Mouse (Mus musculus) skeletal muscle tissue, adult 2 months (tissue): ENCODE measurements around the gene Flt3.

Experiments
- DNase-seq: peaks from one replicate; pipeline ENCODE4 v3.0.0-alpha.2; 2012; ENCODE audit warnings: low read depth, low spot score

Flt3 gene

GRCm38 (mm10) chr5:147291764-147292505, 108.4 kb downstream of the Flt3 start:
- DNase-seq: no peak

DNA sequence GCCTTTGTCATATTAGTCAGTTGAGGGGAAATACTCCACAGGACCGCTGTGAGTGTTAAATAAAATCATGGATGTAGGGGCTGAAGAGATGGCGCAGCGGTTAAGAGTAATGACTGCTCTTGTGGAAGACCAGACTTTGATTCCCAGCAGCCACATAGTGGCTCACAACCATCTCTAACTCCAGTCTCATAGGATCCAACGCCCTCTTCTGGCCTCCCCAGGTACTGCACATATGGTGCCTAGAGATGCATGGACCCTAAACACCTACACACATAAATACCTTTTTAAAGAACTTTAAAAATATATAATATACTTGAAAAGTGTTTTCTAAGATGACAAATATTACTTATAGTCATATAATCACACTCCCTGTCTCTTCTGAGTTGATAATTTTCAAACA, 115.9 kb downstream of the Flt3 start:
- DNase-seq: no peak
